Mouse (Mus musculus): Measurements from ENCODE around the gene Oscar. TPM values are rescaled to one million over a fixed set of nuclear protein-coding genes. Genes with fewer than 3 reads are reported as not detected.

Gene Oscar
- 0.29 and 0.43 TPM in 2 replicates for polyA plus RNA-seq (2021; fragmentation: Nextera tagmentation)
- long read RNA-seq, experiment 1, partial matches to known transcripts, result 0 of 1 reads
- long read RNA-seq, experiment 1, other reads (novel, unspliced or antisense), result 1 of 1 reads
- long read RNA-seq, experiment 2, result 0 reads

DNA sequence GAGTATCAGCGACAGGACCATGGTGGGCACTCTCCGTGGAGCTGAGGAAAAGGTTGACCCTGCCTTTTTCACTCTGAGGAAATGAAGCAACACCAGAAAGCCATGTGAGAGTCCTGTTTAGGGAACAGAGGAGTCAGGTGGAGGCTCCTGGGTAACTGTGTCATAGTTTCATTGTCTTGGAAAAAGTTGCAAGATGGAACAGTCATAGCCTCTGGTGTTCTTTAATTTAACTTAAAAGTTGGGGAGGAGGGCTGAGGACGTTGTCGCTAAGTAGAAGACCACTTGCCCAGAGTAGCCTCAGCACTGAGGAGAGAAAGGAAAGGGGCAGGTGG lies at the start of gene Oscar:
TSS of gene Oscar (minus strand) at position 101 of the 332 bp plus-strand sequence.

GRCm38 (mm10) chr7:3665215-3666114 lies 49.5 kb upstream of the Oscar start, which contains the start of gene Leng1:
Gene Leng1, minus strand, starts transcription at chr7:3665840.

GRCm38 (mm10) chr7:3644672-3645487 lies 28.9 kb upstream of the Oscar start, which contains the start of gene Cnot3:
Gene Cnot3, plus strand, starts transcription at chr7:3645268.

DNA sequence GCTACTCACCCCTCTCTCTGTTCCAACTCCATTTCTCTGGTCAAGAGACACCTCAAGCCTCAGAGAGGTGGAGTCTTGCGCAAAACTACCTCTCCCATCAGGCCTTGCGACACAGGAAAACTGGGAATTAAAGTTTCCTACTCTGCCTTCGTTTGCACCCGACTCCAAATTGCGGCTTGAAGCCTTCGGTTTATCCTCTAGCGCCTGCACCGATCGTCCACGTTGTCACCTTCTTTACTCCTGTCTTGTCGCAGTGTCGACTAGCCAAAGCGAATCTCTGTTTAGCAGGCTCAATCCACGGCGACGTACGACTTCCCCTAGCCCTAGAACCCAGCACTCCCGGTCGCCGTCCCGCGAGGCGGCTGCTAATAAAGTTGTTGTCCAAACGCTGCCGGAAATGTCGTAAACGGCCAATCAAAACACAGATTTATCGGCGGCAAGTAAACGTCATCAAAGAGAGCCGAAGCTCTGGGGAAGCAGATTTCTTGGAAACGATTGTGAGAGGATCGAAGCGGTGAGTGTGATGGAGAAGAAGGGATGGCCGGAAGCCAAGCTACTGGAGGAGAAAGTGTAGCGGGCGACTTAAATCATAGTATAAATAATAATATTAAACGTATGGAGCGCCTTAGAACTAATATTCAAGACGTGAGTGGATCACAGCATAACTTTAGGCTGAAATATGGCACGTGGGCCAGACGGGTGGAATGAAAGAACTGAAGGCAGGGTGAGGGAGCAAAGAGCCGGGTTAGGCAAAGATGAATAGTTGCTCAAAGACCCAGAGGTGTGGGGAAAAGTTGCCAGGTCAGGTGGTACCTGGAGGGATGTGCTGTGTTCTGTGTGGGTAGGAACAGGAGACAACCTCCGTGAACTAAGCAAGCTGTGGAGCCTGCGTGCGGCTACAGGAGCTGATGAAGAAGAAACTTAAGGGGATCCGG lies 13.9 kb upstream of the Oscar start, which contains the start of the genes Tfpt and Prpf31:
TSS of gene Tfpt (minus strand) at position 387 of the 935 bp plus-strand sequence.
TSS of gene Prpf31 (plus strand) at position 443 of the 935 bp plus-strand sequence.

DNA sequence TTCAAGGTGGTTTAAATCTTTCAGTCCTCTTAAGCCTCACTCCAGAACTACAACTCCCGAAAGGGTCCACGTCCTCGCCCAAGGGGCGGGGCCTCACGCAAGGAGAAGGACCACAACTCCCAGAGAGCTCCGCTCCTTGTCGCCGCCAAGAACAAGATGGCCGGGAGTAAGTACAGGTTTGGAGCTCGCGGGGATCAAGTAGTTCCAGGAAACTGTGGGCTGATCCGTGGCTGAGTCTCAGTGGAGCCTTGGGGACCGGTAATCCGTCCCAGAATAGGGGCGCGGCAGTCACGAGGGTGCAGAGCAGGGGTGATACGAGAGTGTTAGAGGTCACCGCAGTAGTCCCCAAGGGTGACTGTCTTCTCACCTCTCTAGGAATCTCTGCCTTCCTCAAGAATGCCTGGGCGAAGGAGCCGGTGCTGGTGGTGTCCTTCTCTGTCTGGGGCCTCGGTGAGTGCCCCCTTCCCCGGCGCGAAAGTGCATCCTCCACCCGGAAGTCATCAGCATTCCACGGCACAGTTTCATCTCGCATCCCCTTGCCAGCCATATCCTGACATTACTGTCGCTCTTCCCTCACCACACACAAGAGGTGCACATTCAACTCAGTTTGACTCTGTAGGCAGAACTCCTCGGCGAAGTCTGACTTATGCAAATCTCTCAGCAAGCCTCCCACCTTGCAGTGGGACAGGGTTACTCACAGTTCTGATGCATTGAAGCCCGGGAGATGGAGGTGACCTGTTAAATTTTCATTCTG lies 1.5 kb upstream of the Oscar start, which contains the start of gene Ndufa3:
TSS of gene Ndufa3 (plus strand) at position 132 of the 754 bp plus-strand sequence.

Other genes with a start within 250 kb of the Oscar start
- 9.8 and 77.7 TPM in 2 replicates for gene Cacng8, start 225.5 kb downstream of the Oscar start, polyA plus RNA-seq (2021; fragmentation: Nextera tagmentation)
- 0.86 and 0.98 TPM in 2 replicates for gene Cacng6, start 192.0 kb downstream of the Oscar start, polyA plus RNA-seq (2021; fragmentation: Nextera tagmentation)
- gene Tarm1, start 113.5 kb downstream of the Oscar start, polyA plus RNA-seq (2021; fragmentation: Nextera tagmentation), result not detected in 2 replicates
- 1,579 and 1,845 TPM in 2 replicates for gene Ndufa3, start 1.2 kb upstream of the Oscar start, polyA plus RNA-seq (2021; fragmentation: Nextera tagmentation)
- 32.7 and 37.1 TPM in 2 replicates for gene Tfpt, start 13.8 kb upstream of the Oscar start, polyA plus RNA-seq (2021; fragmentation: Nextera tagmentation)
- gene Prpf31, start 13.8 kb upstream of the Oscar start, polyA plus RNA-seq (2021; fragmentation: Nextera tagmentation), result 50.5 and 56.9 TPM in 2 replicates
- 19.6 and 20.0 TPM in 2 replicates for gene Cnot3, start 29.1 kb upstream of the Oscar start, polyA plus RNA-seq (2021; fragmentation: Nextera tagmentation)
- 5.6 and 6.7 TPM in 2 replicates for gene Leng1, start 49.7 kb upstream of the Oscar start, polyA plus RNA-seq (2021; fragmentation: Nextera tagmentation)
- 0.17 and 0.54 TPM in 2 replicates for gene Tmc4, start 61.4 kb upstream of the Oscar start, polyA plus RNA-seq (2021; fragmentation: Nextera tagmentation)
- gene Tsen34, start 76.7 kb upstream of the Oscar start, polyA plus RNA-seq (2021; fragmentation: Nextera tagmentation), result 124 and 129 TPM in 2 replicates
- gene Mboat7, start 77.4 kb upstream of the Oscar start, polyA plus RNA-seq (2021; fragmentation: Nextera tagmentation), result 90.7 and 112 TPM in 2 replicates
- 1,276 and 1,338 TPM in 2 replicates for gene Rps9, start 87.8 kb upstream of the Oscar start, polyA plus RNA-seq (2021; fragmentation: Nextera tagmentation)
- gene Pirb, start 104.2 kb upstream of the Oscar start, polyA plus RNA-seq (2021; fragmentation: Nextera tagmentation), result 0.32 and 0.36 TPM in 2 replicates
- gene Gm15448, start 209.5 kb upstream of the Oscar start, polyA plus RNA-seq (2021; fragmentation: Nextera tagmentation), result not detected in 2 replicates
- gene Pira2, start 228.9 kb upstream of the Oscar start, polyA plus RNA-seq (2021; fragmentation: Nextera tagmentation), result not detected in 2 replicates